Mouse (Mus musculus) testis, adult 2 months (tissue): ENCODE measurements around the gene Ildr1. TPM values are rescaled to one million over a fixed set of nuclear protein-coding genes. Genes with fewer than 3 reads are reported as not detected.

ENCODE experiments used
- H3K27ac ChIP-seq: fragments of 200-500 bp; 2 replicates; pipeline ENCODE4 v1.5.1; 2012; ENCODE audit warnings: low read depth, low read length; ENCODE audit not compliant: control insufficient read depth, insufficient read depth
- H3K27me3 ChIP-seq: fragments of 200-500 bp; 2 replicates; pipeline ENCODE4 v1.6.1; 2012; ENCODE audit warnings: mild to moderate bottlenecking, low read length, moderate library complexity; ENCODE audit not compliant: control insufficient read depth, insufficient read depth
- H3K36me3 ChIP-seq: fragments of 200-500 bp; 2 replicates; pipeline ENCODE4 v1.6.1; 2012; ENCODE audit warnings: mild to moderate bottlenecking, low read length; ENCODE audit not compliant: control insufficient read depth, insufficient read depth
- H3K4me1 ChIP-seq: fragments of 200-500 bp; 2 replicates; pipeline ENCODE4 v1.6.1; 2012; ENCODE audit warnings: low read length; ENCODE audit not compliant: control insufficient read depth, insufficient read depth
- H3K4me3 ChIP-seq: fragments of 200-500 bp; 2 replicates; pipeline ENCODE4 v1.5.1; 2012; ENCODE audit warnings: low read depth, mild to moderate bottlenecking, low read length, moderate library complexity, mixed read lengths; ENCODE audit not compliant: control insufficient read depth
- CTCF ChIP-seq: fragments of 200-500 bp; IDR thresholded peaks from 2 replicates; pipeline ENCODE4 v1.5.1; 2012; ENCODE audit warnings: low read depth, mild to moderate bottlenecking, inconsistent platforms, low read length, moderate library complexity; ENCODE audit not compliant: control insufficient read depth, insufficient read depth, insufficient replicate concordance
- POLR2A ChIP-seq: fragments of 200-500 bp; IDR thresholded peaks from 2 replicates; pipeline ENCODE4 v1.6.1; 2012; ENCODE audit warnings: low read depth, mild to moderate bottlenecking, inconsistent platforms, low read length, moderate library complexity; ENCODE audit not compliant: control insufficient read depth
- polyA plus RNA-seq: library from polyadenylated mRNA; depleted of rRNA; stranded (reverse); fragments of >200 nt; gene quantifications from 2 replicates; pipeline ENCODE4 v1.2.3, GENCODE M21; 2012; rRNA removed

Gene Ildr1
- polyA plus RNA-seq, 1 experiment: 0.04 TPM

GRCm38 (mm10) chr16:36771244-36771643 is 77.5 kb downstream of the Ildr1 start:
- TF ChIP-seq POLR2A (no peak), CTCF (no peak)
- Histone ChIP-seq H3K27ac (no peak overlapping the region), H3K36me3 (no peaks in the 10 kb centered on the region), H3K27me3 (no peaks in the 10 kb centered on the region), H3K4me3 (no peak overlapping the region), H3K4me1 (no peaks in the 10 kb centered on the region)

- Histone ChIP-seq H3K4me3 (no peak overlapping the region), H3K27ac (no peak overlapping the region), H3K4me1 (no peaks in the 10 kb centered on the region), H3K36me3 (no peaks in the 10 kb centered on the region), H3K27me3 (no peaks in the 10 kb centered on the region)
- TF ChIP-seq CTCF (no peak), POLR2A (no peak)
These were observed 77.9 kb downstream of the Ildr1 start for GRCm38 (mm10) chr16:36771703-36772102.

DNA sequence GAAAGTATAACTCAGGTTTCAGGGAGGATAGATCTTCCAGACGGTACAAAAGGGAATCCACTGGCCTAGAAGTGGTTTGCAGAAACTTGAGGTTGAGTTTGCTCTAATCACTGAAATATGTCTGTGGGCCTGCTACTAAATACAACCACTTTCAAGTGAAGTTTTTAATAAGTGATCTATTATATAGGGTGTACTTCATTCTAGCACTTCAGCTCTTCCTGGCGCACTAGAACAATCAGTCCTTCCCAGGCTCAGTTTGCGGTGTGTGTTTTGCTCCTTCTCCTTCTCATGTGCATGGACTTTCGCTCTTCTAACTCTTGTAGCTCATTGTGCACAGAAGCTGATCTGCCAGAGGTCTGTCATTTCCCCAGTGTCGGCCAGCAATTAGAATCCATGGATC is 79.2 kb downstream of the Ildr1 start:
- Histone ChIP-seq H3K36me3 (no peaks in the 10 kb centered on the region), H3K27me3 (no peaks in the 10 kb centered on the region), H3K4me3 (no peak overlapping the region), H3K4me1 (no peaks in the 10 kb centered on the region), H3K27ac (no peak overlapping the region)
- TF ChIP-seq POLR2A (no peak), CTCF (no peak)

GRCm38 (mm10) chr16:36775658-36776057 is 81.9 kb downstream of the Ildr1 start:
- Histone ChIP-seq H3K4me3 (no peak overlapping the region), H3K27ac (no peak overlapping the region), H3K36me3 (no peaks in the 10 kb centered on the region), H3K27me3 (no peaks in the 10 kb centered on the region), H3K4me1 (no peaks in the 10 kb centered on the region)
- TF ChIP-seq CTCF: no peak
- TF ChIP-seq POLR2A: no peak

Other genes starting within 250 kb of the Ildr1 start
- not detected in 2 replicates for gene Stfa3, start 238.6 kb upstream of the Ildr1 start, polyA plus RNA-seq
- 1.1 TPM in 2 replicates for gene Casr, start 131.8 kb upstream of the Ildr1 start, polyA plus RNA-seq
- 0.32 TPM in 2 replicates for gene Cd86, start 27.9 kb upstream of the Ildr1 start, polyA plus RNA-seq
- 0.62 and 0.70 TPM in 2 replicates for gene Slc15a2, start 91.0 kb downstream of the Ildr1 start, polyA plus RNA-seq
- 14.2 and 16.1 TPM in 2 replicates for gene Iqcb1, start 134.4 kb downstream of the Ildr1 start, polyA plus RNA-seq
- 2.6 and 2.8 TPM in 2 replicates for gene Eaf2, start 181.0 kb downstream of the Ildr1 start, polyA plus RNA-seq
- gene Golgb1, start 181.2 kb downstream of the Ildr1 start, polyA plus RNA-seq: 37.1 and 49.1 TPM in 2 replicates
- 0.72 and 0.75 TPM in 2 replicates for gene Hcls1, start 241.0 kb downstream of the Ildr1 start, polyA plus RNA-seq